Mouse (Mus musculus) intestine, embryonic 14.5 days (tissue): ENCODE data around the gene Foxb2. TPM values are rescaled to one million over a fixed set of nuclear protein-coding genes. Genes with fewer than 3 reads are reported as not detected.

Source experiments
- ATAC-seq: fragments of 200-750 bp; cut with Nextera tagmentation; replicated peaks from 2 replicates; pipeline ENCODE4 v1.8.0; 2017; ENCODE audit warnings: low read depth, moderate number of reproducible peaks, moderate TSS enrichment, moderate library complexity; ENCODE audit not compliant: low FRiP score, low TSS enrichment
- DNase-seq: peaks from one replicate; pipeline ENCODE4 v3.0.0-alpha.2; 2018; ENCODE audit warnings: low spot score
- H3K27ac ChIP-seq: fragments of 300-500 bp; sonication (generic); 2 replicates; pipeline ENCODE4 v1.5.1; 2014; ENCODE audit warnings: low read depth, mild to moderate bottlenecking, control low read depth
- H3K27me3 ChIP-seq: fragments of 300-500 bp; sonication (generic); replicated peaks from 2 replicates; pipeline ENCODE4 v1.6.1; 2014; ENCODE audit warnings: low read length, control low read depth; ENCODE audit not compliant: control insufficient read depth, insufficient read depth
- H3K36me3 ChIP-seq: fragments of 300-500 bp; sonication (generic); 2 replicates; pipeline ENCODE4 v1.6.1; 2014; ENCODE audit warnings: low read length, control low read depth; ENCODE audit not compliant: control insufficient read depth, insufficient read depth
- H3K4me1 ChIP-seq: fragments of 300-500 bp; sonication (generic); replicated peaks from 2 replicates; pipeline ENCODE4 v1.6.1; 2014; ENCODE audit warnings: low read length, control low read depth, mixed read lengths; ENCODE audit not compliant: control insufficient read depth, insufficient read depth
- H3K4me2 ChIP-seq: fragments of 300-500 bp; sonication (generic); 2 replicates; pipeline ENCODE4 v1.6.1; 2014; ENCODE audit warnings: low read length
- H3K4me3 ChIP-seq: fragments of 300-500 bp; sonication (generic); 2 replicates; pipeline ENCODE4 v1.5.1; 2014; ENCODE audit warnings: low read depth, low read length, control low read depth, mixed read lengths
- H3K9ac ChIP-seq: fragments of 300-500 bp; sonication (generic); 2 replicates; pipeline ENCODE4 v1.6.1; 2014; ENCODE audit warnings: mild to moderate bottlenecking, low read length
- H3K9me3 ChIP-seq: fragments of 300-500 bp; sonication (generic); 2 replicates; pipeline ENCODE4 v1.6.1; 2016; ENCODE audit warnings: low read length, control low read depth; ENCODE audit not compliant: control insufficient read depth
- WGBS: fragments of 180-500 bp; shearing (Covaris S2); extraction: QIAGEN DNeasy Blood & Tissue Kit; methylation state at CpG from one replicate; pipeline ENCODE4 v1.1.7; 2014; 5-methylcytosine and 5-hydroxymethylcytosine counted together
- polyA plus RNA-seq: library from polyadenylated mRNA; unstranded; fragments of >200 nt; fragmentation: Nextera tagmentation; extraction: Ambion mirVana; gene quantifications from 2 replicates; pipeline ENCODE4 v1.2.1, GENCODE M21; 2014

The Foxb2 gene
- not detected in 2 replicates for polyA plus RNA-seq

GRCm38 (mm10) chr19:16873221-16873861, at the start of gene Foxb2:
Gene Foxb2 (minus strand): TSS chr19:16873805.
- DNase-seq (peak; percentile 76), ATAC-seq (no peak)
- H3K36me3 ChIP-seq: no peaks in the 10 kb centered on the region
- no peak within 1 kb of the TSS for H3K27ac ChIP-seq
- H3K9ac ChIP-seq: no peak within 1 kb of the TSS
- H3K4me1 ChIP-seq: peaks cover 11% of the 10 kb centered on the region
- peaks cover 100% of the 10 kb centered on the region for H3K27me3 ChIP-seq
- under 1% methylated on average over 40 of the region's 40 CpGs for WGBS
- H3K4me2 ChIP-seq: peak within 1 kb of the TSS; percentile 67
- H3K9me3 ChIP-seq: no peaks in the 10 kb centered on the region
- H3K4me3 ChIP-seq: peak within 1 kb of the TSS; percentile 42

- H3K36me3 ChIP-seq: no peaks in the 10 kb centered on the region
- H3K4me2 ChIP-seq: no peak overlapping the region
- DNase-seq (no peak), ATAC-seq (no peak)
- no peak overlapping the region for H3K9ac ChIP-seq
- H3K4me1 ChIP-seq: no peaks in the 10 kb centered on the region
- H3K9me3 ChIP-seq: 0 out of 2 replicates have a peak, but pooled peaks cover 2% of the 10 kb centered on the region
- H3K27ac ChIP-seq: no peak overlapping the region
- no peak overlapping the region for H3K4me3 ChIP-seq
- WGBS: 89% methylated on average over 5 of the region's 5 CpGs
- no peaks in the 10 kb centered on the region for H3K27me3 ChIP-seq
These were observed 37.9 kb upstream of the Foxb2 start for GRCm38 (mm10) chr19:16911507-16911906.

GRCm38 (mm10) chr19:16903106-16903505, 29.5 kb upstream of the Foxb2 start:
- Histone ChIP-seq H3K9me3 (no peaks in the 10 kb centered on the region), H3K27me3 (no peaks in the 10 kb centered on the region), H3K36me3 (no peaks in the 10 kb centered on the region), H3K4me1 (no peaks in the 10 kb centered on the region), H3K4me2 (no peak overlapping the region), H3K27ac (no peak overlapping the region), H3K9ac (no peak overlapping the region), H3K4me3 (no peak overlapping the region)
- ATAC-seq (no peak), DNase-seq (no peak)
- 67% methylated on average over 2 of the region's 2 CpGs for WGBS

GRCm38 (mm10) chr19:16899716-16900115, 26.1 kb upstream of the Foxb2 start:
- no peak overlapping the region for H3K9ac ChIP-seq
- no peaks in the 10 kb centered on the region for H3K36me3 ChIP-seq
- no peaks in the 10 kb centered on the region for H3K27me3 ChIP-seq
- H3K9me3 ChIP-seq: no peaks in the 10 kb centered on the region
- WGBS: 43% methylated on average over 10 of the region's 10 CpGs
- no peak overlapping the region for H3K4me2 ChIP-seq
- H3K4me1 ChIP-seq: no peaks in the 10 kb centered on the region
- no peak overlapping the region for H3K4me3 ChIP-seq
- H3K27ac ChIP-seq: no peak overlapping the region
- no peak for ATAC-seq
- DNase-seq: no peak

- Histone ChIP-seq H3K4me1 (no peaks in the 10 kb centered on the region), H3K4me2 (no peak overlapping the region), H3K4me3 (no peak overlapping the region), H3K36me3 (no peaks in the 10 kb centered on the region), H3K27me3 (no peaks in the 10 kb centered on the region), H3K9ac (no peak overlapping the region), H3K27ac (no peak overlapping the region), H3K9me3 (no peaks in the 10 kb centered on the region)
- DNase-seq (no peak), ATAC-seq (no peak)
- 95% methylated on average over 5 of the region's 5 CpGs for WGBS
These were observed 25.0 kb upstream of the Foxb2 start for GRCm38 (mm10) chr19:16898576-16898975.

- Histone ChIP-seq H3K27ac (no peak overlapping the region), H3K36me3 (no peaks in the 10 kb centered on the region), H3K9ac (no peak overlapping the region), H3K4me2 (no peak overlapping the region), H3K4me3 (no peak overlapping the region), H3K9me3 (no peaks in the 10 kb centered on the region), H3K4me1 (peaks cover 11% of the 10 kb centered on the region), H3K27me3 (peaks cover 97% of the 10 kb centered on the region)
- ATAC-seq (no peak), DNase-seq (peak; percentile 70)
- 1% methylated on average over 17 of the region's 17 CpGs for WGBS
These were observed 2.8 kb upstream of the Foxb2 start for GRCm38 (mm10) chr19:16876458-16876770.

GRCm38 (mm10) chr19:16875631-16876457, 2.2 kb upstream of the Foxb2 start:
- H3K4me1 ChIP-seq: peaks cover 11% of the 10 kb centered on the region
- peak; percentile 66 for DNase-seq
- H3K9ac ChIP-seq: no peak overlapping the region
- H3K36me3 ChIP-seq: no peaks in the 10 kb centered on the region
- peaks cover 98% of the 10 kb centered on the region for H3K27me3 ChIP-seq
- H3K9me3 ChIP-seq: no peaks in the 10 kb centered on the region
- H3K4me3 ChIP-seq: no peak overlapping the region
- H3K27ac ChIP-seq: no peak overlapping the region
- under 1% methylated on average over 34 of the region's 34 CpGs for WGBS
- ATAC-seq: no peak
- no peak overlapping the region for H3K4me2 ChIP-seq

- Histone ChIP-seq H3K9me3 (no peaks in the 10 kb centered on the region), H3K4me3 (no peak overlapping the region), H3K4me2 (no peak overlapping the region), H3K4me1 (peaks cover 11% of the 10 kb centered on the region), H3K27me3 (peaks cover 99% of the 10 kb centered on the region), H3K9ac (no peak overlapping the region), H3K27ac (no peak overlapping the region), H3K36me3 (no peaks in the 10 kb centered on the region)
- no peak for ATAC-seq
- WGBS: 3% methylated on average over 14 of the region's 14 CpGs
- DNase-seq: no peak
These were observed 1.5 kb upstream of the Foxb2 start for GRCm38 (mm10) chr19:16874991-16875540.
